Mouse (Mus musculus): ENCODE results near the gene Mtif2. TPM values are rescaled to one million over a fixed set of nuclear protein-coding genes. Genes with fewer than 3 reads are reported as not detected.

The Mtif2 gene
- total and polyA plus RNA-seq, 3 experiments, result 19.7 to 53.5 (median 51.2) TPM

- no peak for TF ChIP-seq EP300 (IDR thresholded peaks at IDR 0.05; ENCODE audit: insufficient read depth, low read depth, low read length)
- peak; percentile 26; the same call in 1 of the 2 replicates for TF ChIP-seq CTCF (IDR thresholded peaks at IDR 0.05)
- TF ChIP-seq POLR2A (IDR thresholded peaks at IDR 0.05; ENCODE audit: insufficient read depth, low read depth, low read length), result peak; percentile 88
- H3K4me1 ChIP-seq (ENCODE audit: control insufficient read depth, insufficient read depth, low read length), result peaks cover 1% of the 10 kb centered on the region
- WGBS, result under 1% methylated on average over 46 of the region's 46 CpGs
- peak within 1 kb of the TSS; percentile 70 for H3K9ac ChIP-seq (ENCODE audit: low read depth, low read length)
- no peaks in the 10 kb centered on the region for H3K79me2 ChIP-seq (replicated peaks; ENCODE audit: control insufficient read depth, insufficient read depth, low read length)
- H3K27me3 ChIP-seq (ENCODE audit: control insufficient read depth, insufficient read depth, low read length), result no peaks in the 10 kb centered on the region
- DNase-seq, result peak; percentile 95 to 98
- peak within 1 kb of the TSS; percentile 94 for H3K27ac ChIP-seq
- peaks cover 18% of the 10 kb centered on the region for H3K36me3 ChIP-seq (ENCODE audit: control insufficient read depth, insufficient read depth, low read length)
- H3K4me3 ChIP-seq, result peak within 1 kb of the TSS; percentile 82
- intact Hi-C loops (cut with DNase I), result loop anchor here (1.0 to 10.0 kb wide), 3 partner anchors 146 to 477 kb away; partner anchors contain the start of genes Ccdc88a and Eml6
Observed at GRCm38 (mm10) chr11:29547752-29548503, 21.7 kb downstream of the Mtif2 start, which contains the start of the genes Clhc1 and Rps27a. Gene Clhc1, plus strand, starts transcription at chr11:29547950. Gene Rps27a, minus strand, starts transcription at chr11:29548109.

- 23% methylated on average over 23 of the region's 23 CpGs for WGBS
- TF ChIP-seq CTCF (IDR thresholded peaks at IDR 0.05) (no peak), POLR2A (IDR thresholded peaks at IDR 0.05; ENCODE audit: insufficient read depth, low read depth, low read length) (no peak), EP300 (IDR thresholded peaks at IDR 0.05; ENCODE audit: insufficient read depth, low read depth, low read length) (no peak)
- Histone ChIP-seq H3K4me1 (ENCODE audit: control insufficient read depth, insufficient read depth, low read length) (peaks cover 1% of the 10 kb centered on the region), H3K27me3 (ENCODE audit: control insufficient read depth, insufficient read depth, low read length) (no peaks in the 10 kb centered on the region), H3K4me3 (peak overlapping the region; percentile 82), H3K27ac (peak overlapping the region; percentile 94), H3K36me3 (ENCODE audit: control insufficient read depth, insufficient read depth, low read length) (peaks cover 17% of the 10 kb centered on the region), H3K79me2 (replicated peaks; ENCODE audit: control insufficient read depth, insufficient read depth, low read length) (no peaks in the 10 kb centered on the region), H3K9ac (ENCODE audit: low read depth, low read length) (peak overlapping the region; percentile 58)
- intact Hi-C loops (cut with DNase I), result loop anchor here (1.0 to 10.0 kb wide), 3 partner anchors 146 to 476 kb away; partner anchors contain the start of genes Ccdc88a and Eml6
- DNase-seq, result no peak
Observed at GRCm38 (mm10) chr11:29548504-29549424, 22.6 kb downstream of the Mtif2 start.

- Histone ChIP-seq H3K36me3 (ENCODE audit: control insufficient read depth, insufficient read depth, low read length) (peaks cover 12% of the 10 kb centered on the region), H3K27me3 (ENCODE audit: control insufficient read depth, insufficient read depth, low read length) (no peaks in the 10 kb centered on the region), H3K79me2 (replicated peaks; ENCODE audit: control insufficient read depth, insufficient read depth, low read length) (no peaks in the 10 kb centered on the region), H3K27ac (no peak overlapping the region), H3K4me3 (no peak overlapping the region), H3K4me1 (ENCODE audit: control insufficient read depth, insufficient read depth, low read length) (peaks cover 1% of the 10 kb centered on the region), H3K9ac (ENCODE audit: low read depth, low read length) (no peak overlapping the region)
- intact Hi-C loops (cut with DNase I), result loop anchor here (5.0 to 10.0 kb wide), 2 partner anchors 177 to 475 kb away; partner anchors contain the start of genes Ccdc88a and Eml6
- TF ChIP-seq CTCF (IDR thresholded peaks at IDR 0.05) (peak; percentile 32), EP300 (IDR thresholded peaks at IDR 0.05; ENCODE audit: insufficient read depth, low read depth, low read length) (no peak), POLR2A (IDR thresholded peaks at IDR 0.05; ENCODE audit: insufficient read depth, low read depth, low read length) (no peak)
- no peak for DNase-seq
- WGBS, result 44% methylated on average over 1 of the region's 1 CpGs
Observed at GRCm38 (mm10) chr11:29549425-29549778, 23.2 kb downstream of the Mtif2 start.

GRCm38 (mm10) chr11:29560452-29560851 lies 34.2 kb downstream of the Mtif2 start:
- H3K27ac ChIP-seq, result no peak overlapping the region
- H3K79me2 ChIP-seq (replicated peaks; ENCODE audit: control insufficient read depth, insufficient read depth, low read length), result no peaks in the 10 kb centered on the region
- H3K9ac ChIP-seq (ENCODE audit: low read depth, low read length), result no peak overlapping the region
- no peak overlapping the region for H3K4me3 ChIP-seq
- intact Hi-C loops (cut with DNase I), result no loop called here
- H3K27me3 ChIP-seq (ENCODE audit: control insufficient read depth, insufficient read depth, low read length), result no peaks in the 10 kb centered on the region
- DNase-seq, result no peak
- no peaks in the 10 kb centered on the region for H3K4me1 ChIP-seq (ENCODE audit: control insufficient read depth, insufficient read depth, low read length)
- H3K36me3 ChIP-seq (ENCODE audit: control insufficient read depth, insufficient read depth, low read length), result no peaks in the 10 kb centered on the region
- WGBS, result 80% methylated on average over 9 of the region's 9 CpGs
- TF ChIP-seq POLR2A (IDR thresholded peaks at IDR 0.05; ENCODE audit: insufficient read depth, low read depth, low read length) (no peak), EP300 (IDR thresholded peaks at IDR 0.05; ENCODE audit: insufficient read depth, low read depth, low read length) (no peak), CTCF (IDR thresholded peaks at IDR 0.05) (no peak)

GRCm38 (mm10) chr11:29560990-29561389 lies 34.8 kb downstream of the Mtif2 start:
- Histone ChIP-seq H3K27ac (no peak overlapping the region), H3K9ac (ENCODE audit: low read depth, low read length) (no peak overlapping the region)
- 88% methylated on average over 3 of the region's 3 CpGs for WGBS

More at GRCm38 (mm10) chr11:29560990-29561389, 34.8 kb downstream of the Mtif2 start:
- no peaks in the 10 kb centered on the region for H3K36me3 ChIP-seq (ENCODE audit: control insufficient read depth, insufficient read depth, low read length)
- no peaks in the 10 kb centered on the region for H3K27me3 ChIP-seq (ENCODE audit: control insufficient read depth, insufficient read depth, low read length)
- H3K79me2 ChIP-seq (replicated peaks; ENCODE audit: control insufficient read depth, insufficient read depth, low read length), result no peaks in the 10 kb centered on the region
- no peak overlapping the region for H3K4me3 ChIP-seq
- TF ChIP-seq CTCF (IDR thresholded peaks at IDR 0.05) (no peak), POLR2A (IDR thresholded peaks at IDR 0.05; ENCODE audit: insufficient read depth, low read depth, low read length) (no peak), EP300 (IDR thresholded peaks at IDR 0.05; ENCODE audit: insufficient read depth, low read depth, low read length) (no peak)
- H3K4me1 ChIP-seq (ENCODE audit: control insufficient read depth, insufficient read depth, low read length), result no peaks in the 10 kb centered on the region
- no peak for DNase-seq
- intact Hi-C loops (cut with DNase I), result no loop called here

Data from heart, adult 2 months (tissue).